Mouse (Mus musculus): ENCODE data around the gene Npc2.

GRCm38 (mm10) chr12:84745700-84746099, 27.3 kb downstream of the Npc2 start:
- TF ChIP-seq EP300 (IDR thresholded peaks at IDR 0.05) (no peak), CTCF (IDR thresholded peaks at IDR 0.05) (no peak)

All from lung, postnatal 0 days (tissue).